Mouse (Mus musculus) midbrain, embryonic 15.5 days (tissue): ENCODE measurements at regions not wholly inside any gene's neighbourhood (a gene's known extent, or its start where the extent isn't known, plus 50 kb on each side); places are given as distances from the start of the nearest gene placed in this dataset.
A peak's percentile ranks its signal among the peaks of the same experiment; 100 is the strongest.

Source experiments
- ATAC-seq: fragments of 200-750 bp; cut with Nextera tagmentation; replicated peaks from 2 replicates; pipeline ENCODE4 v1.8.0; 2017; ENCODE audit warnings: moderate TSS enrichment
- H3K27ac ChIP-seq: fragments of 300-500 bp; sonication (generic); 2 replicates; pipeline ENCODE4 v1.5.1; 2015; ENCODE audit warnings: mild to moderate bottlenecking, inconsistent platforms
- H3K27me3 ChIP-seq: fragments of 300-500 bp; sonication (generic); replicated peaks from 2 replicates; pipeline ENCODE4 v1.6.1; 2015; ENCODE audit warnings: inconsistent platforms
- H3K36me3 ChIP-seq: fragments of 300-500 bp; sonication (generic); replicated peaks from 2 replicates; pipeline ENCODE4 v1.6.1; 2015; ENCODE audit warnings: inconsistent platforms
- H3K4me1 ChIP-seq: fragments of 300-500 bp; sonication (generic); 2 replicates; pipeline ENCODE4 v1.6.1; 2015; ENCODE audit warnings: inconsistent platforms
- H3K4me2 ChIP-seq: fragments of 300-500 bp; sonication (generic); 2 replicates; pipeline ENCODE4 v1.6.1; 2015; ENCODE audit warnings: inconsistent platforms, mild to moderate bottlenecking, moderate library complexity
- H3K4me3 ChIP-seq: fragments of 300-500 bp; sonication (generic); 2 replicates; pipeline ENCODE4 v1.5.1; 2015; ENCODE audit warnings: mild to moderate bottlenecking, inconsistent platforms
- H3K9ac ChIP-seq: fragments of 300-500 bp; sonication (generic); 2 replicates; pipeline ENCODE4 v1.6.1; 2015; ENCODE audit warnings: mild to moderate bottlenecking, inconsistent platforms
- H3K9me3 ChIP-seq: fragments of 300-500 bp; sonication (generic); 2 replicates; pipeline ENCODE4 v1.6.1; 2016; ENCODE audit warnings: inconsistent platforms
- WGBS: fragments of 180-500 bp; shearing (Covaris S2); methylation state at CpG from one replicate; pipeline ENCODE4 v1.1.7; 2015; ENCODE audit warnings: mixed read lengths; 5-methylcytosine and 5-hydroxymethylcytosine counted together

- H3K4me3 ChIP-seq: no peak overlapping the region
- no peak for ATAC-seq
- 22% methylated on average over 1 of the region's 1 CpGs for WGBS
Observed at GRCm38 (mm10) chr6:12244151-12244550, 336.5 kb downstream of the Phf14 start.

DNA sequence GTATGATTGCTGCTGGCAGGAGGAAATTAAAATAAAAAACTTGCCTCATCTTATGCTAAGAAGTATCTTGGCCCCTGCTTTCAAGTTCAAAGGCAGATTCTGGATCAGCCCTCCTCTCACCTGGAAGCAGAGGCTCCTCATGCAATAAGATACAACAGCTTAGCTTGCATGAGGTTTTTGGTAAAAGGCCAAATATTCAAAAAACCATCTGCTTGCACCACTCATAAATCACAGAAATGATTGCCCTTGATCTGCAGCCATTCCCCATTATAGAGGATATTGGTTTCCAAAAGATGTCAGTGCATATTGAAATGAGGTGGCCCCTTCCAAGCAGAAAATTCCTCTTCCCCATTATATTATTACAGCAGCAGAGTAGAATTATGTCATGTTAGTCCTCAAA, 340.4 kb downstream of the Phf14 start:
- ATAC-seq: no peak
- no peaks in the 10 kb centered on the region for H3K4me1 ChIP-seq
- no peak overlapping the region for H3K4me2 ChIP-seq
- no peak overlapping the region for H3K27ac ChIP-seq
- H3K4me3 ChIP-seq: no peak overlapping the region
- H3K27me3 ChIP-seq: no peaks in the 10 kb centered on the region
- H3K9me3 ChIP-seq: no peaks in the 10 kb centered on the region
- no peak overlapping the region for H3K9ac ChIP-seq
- no peaks in the 10 kb centered on the region for H3K36me3 ChIP-seq

More at GRCm38 (mm10) chr6:12244151-12244550, 336.5 kb downstream of the Phf14 start:
- Histone ChIP-seq H3K4me1 (no peaks in the 10 kb centered on the region), H3K27me3 (no peaks in the 10 kb centered on the region), H3K9me3 (no peaks in the 10 kb centered on the region), H3K27ac (no peak overlapping the region), H3K36me3 (no peaks in the 10 kb centered on the region), H3K9ac (no peak overlapping the region), H3K4me2 (no peak overlapping the region)

- Histone ChIP-seq H3K9me3 (no peaks in the 10 kb centered on the region), H3K4me2 (no peak overlapping the region), H3K4me1 (no peaks in the 10 kb centered on the region), H3K27ac (no peak overlapping the region), H3K27me3 (no peaks in the 10 kb centered on the region), H3K36me3 (no peaks in the 10 kb centered on the region), H3K9ac (no peak overlapping the region), H3K4me3 (no peak overlapping the region)
- 72% methylated on average over 4 of the region's 4 CpGs for WGBS
- ATAC-seq: no peak
Observed at GRCm38 (mm10) chr6:12248599-12248998, 341.0 kb downstream of the Phf14 start.

DNA sequence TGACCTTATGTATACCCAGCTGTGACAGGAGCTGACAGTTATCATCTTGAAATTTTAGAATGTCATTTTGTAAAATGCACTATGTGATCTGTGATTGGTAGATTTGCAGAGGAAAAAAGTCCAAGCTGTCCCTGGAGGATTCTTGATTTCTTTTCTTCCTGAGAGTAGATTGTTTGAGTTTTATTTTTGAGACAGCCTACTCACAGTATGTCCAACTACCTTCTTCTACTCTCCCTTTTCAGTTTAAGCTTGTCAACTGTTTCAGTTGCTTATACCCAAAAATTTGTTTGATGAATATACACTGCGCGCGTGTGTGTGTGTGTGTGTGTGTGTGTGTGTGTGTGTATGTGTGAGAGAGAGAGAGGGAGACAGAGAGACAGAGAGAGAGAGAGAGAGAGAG, 346.9 kb downstream of the Phf14 start:
- Histone ChIP-seq H3K4me2 (no peak overlapping the region), H3K27ac (no peak overlapping the region), H3K36me3 (no peaks in the 10 kb centered on the region), H3K9ac (no peak overlapping the region), H3K4me3 (no peak overlapping the region), H3K4me1 (peaks cover 13% of the 10 kb centered on the region), H3K27me3 (no peaks in the 10 kb centered on the region), H3K9me3 (no peaks in the 10 kb centered on the region)
- WGBS: 89% methylated on average over 3 of the region's 3 CpGs
- ATAC-seq: no peak

DNA sequence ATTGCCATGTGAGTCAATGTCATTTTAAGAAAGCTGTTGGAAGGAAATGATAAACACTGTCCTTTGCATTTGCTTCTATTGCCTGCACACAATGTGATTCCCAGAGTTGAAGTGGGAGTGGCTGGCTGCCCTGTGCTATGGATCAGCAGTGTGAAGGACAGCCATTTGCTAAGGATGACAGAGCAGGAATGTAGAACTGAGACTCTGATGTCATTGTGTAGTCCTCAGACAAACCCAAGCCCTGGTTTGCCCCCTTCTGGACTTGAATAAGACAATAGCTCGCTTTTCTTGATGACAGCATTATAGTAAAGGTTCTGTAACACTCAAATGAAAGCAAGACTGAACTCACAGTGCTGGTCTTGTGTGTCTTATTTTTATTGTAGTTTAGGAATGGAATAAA, 347.8 kb downstream of the Phf14 start:
- no peaks in the 10 kb centered on the region for H3K36me3 ChIP-seq
- H3K4me3 ChIP-seq: no peak overlapping the region
- peaks cover 21% of the 10 kb centered on the region for H3K4me1 ChIP-seq
- H3K9me3 ChIP-seq: no peaks in the 10 kb centered on the region
- no peak for ATAC-seq
- H3K4me2 ChIP-seq: no peak overlapping the region
- no peaks in the 10 kb centered on the region for H3K27me3 ChIP-seq
- no peak overlapping the region for H3K9ac ChIP-seq
- WGBS: 47% methylated on average over 1 of the region's 1 CpGs
- no peak overlapping the region for H3K27ac ChIP-seq

DNA sequence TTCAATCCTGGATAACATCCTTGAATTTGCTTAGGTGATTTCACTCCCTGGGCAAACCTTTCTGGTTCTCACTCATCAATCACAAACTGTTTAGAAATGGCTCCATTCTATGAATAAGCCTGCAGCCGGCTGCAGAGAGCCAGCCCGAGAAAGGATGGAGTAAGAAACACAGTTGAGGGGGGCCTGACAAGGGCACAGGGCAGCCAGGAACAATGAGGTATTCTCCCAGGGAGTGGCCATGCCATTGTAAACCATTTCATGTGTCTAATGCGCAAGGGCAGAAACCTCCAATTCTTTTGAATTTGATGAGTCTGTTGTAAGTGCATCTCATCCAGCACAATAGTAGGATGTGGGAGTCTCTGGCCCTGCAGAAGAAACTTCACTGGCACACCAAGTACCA, 350.7 kb downstream of the Phf14 start:
- H3K27ac ChIP-seq: no peak overlapping the region

DNA sequence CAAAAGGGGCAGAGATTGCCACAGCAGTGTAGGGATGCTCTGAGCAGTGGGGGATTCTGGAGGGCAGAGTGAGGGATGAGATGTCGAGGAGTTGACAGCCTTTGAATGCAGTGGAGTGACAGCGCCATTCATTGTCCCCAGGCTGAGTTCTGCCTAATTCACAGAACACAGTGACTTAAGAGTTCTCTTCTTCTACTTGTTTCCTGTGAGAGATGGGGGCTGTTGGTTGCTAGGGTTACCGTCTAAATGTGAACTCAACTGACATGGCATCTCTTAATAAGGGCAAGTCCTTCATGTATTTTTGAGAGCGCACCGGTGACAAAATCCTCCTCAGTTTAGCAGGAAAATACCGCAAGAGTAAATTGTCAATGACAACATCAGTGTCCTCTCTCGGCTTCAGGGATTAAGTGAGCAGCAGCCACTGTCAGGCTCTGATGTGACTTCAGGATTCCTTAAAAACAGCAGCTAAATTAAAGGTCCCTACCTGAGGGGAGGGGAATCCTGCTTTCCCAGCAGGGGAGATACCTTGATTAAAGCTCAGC, 351.4 kb downstream of the Phf14 start:
- Histone ChIP-seq H3K4me3 (peak overlapping the region; percentile 19), H3K9me3 (no peaks in the 10 kb centered on the region), H3K27me3 (no peaks in the 10 kb centered on the region), H3K4me2 (peak overlapping the region; percentile 47), H3K9ac (peak overlapping the region; percentile 31), H3K4me1 (peaks cover 21% of the 10 kb centered on the region), H3K27ac (peak overlapping the region; percentile 74), H3K36me3 (no peaks in the 10 kb centered on the region)
- 13% methylated on average over 7 of the region's 7 CpGs for WGBS
- peak; percentile 82 for ATAC-seq

More for the DNA sequence above, 350.7 kb downstream of the Phf14 start:
- ATAC-seq: no peak
- Histone ChIP-seq H3K9ac (no peak overlapping the region), H3K36me3 (no peaks in the 10 kb centered on the region), H3K9me3 (no peaks in the 10 kb centered on the region), H3K27me3 (no peaks in the 10 kb centered on the region), H3K4me1 (peaks cover 21% of the 10 kb centered on the region), H3K4me2 (no peak overlapping the region), H3K4me3 (no peak overlapping the region)
- 23% methylated on average over 3 of the region's 3 CpGs for WGBS

DNA sequence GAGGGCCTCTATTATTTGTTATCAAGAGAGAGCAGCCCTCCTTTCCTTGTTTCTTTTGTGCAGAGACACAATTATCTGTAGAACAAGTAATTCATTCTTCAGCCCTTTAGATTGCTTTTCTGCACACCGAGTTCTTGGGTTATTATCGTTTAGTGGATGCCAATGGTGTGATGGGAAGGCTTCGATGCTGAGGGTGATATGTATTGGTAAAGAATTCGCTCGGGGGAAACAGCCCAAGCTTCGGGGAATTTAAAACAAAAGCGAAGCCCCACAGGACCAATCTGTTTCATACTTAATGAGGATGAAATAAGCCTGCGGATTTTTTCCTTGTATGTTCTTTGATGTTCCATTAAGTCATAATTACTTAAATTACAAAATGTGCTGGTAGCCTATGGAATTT, 352.0 kb downstream of the Phf14 start:
- Histone ChIP-seq H3K4me3 (peak overlapping the region; percentile 19), H3K4me2 (peak overlapping the region; percentile 47), H3K27ac (peak overlapping the region; percentile 74), H3K36me3 (no peaks in the 10 kb centered on the region), H3K9ac (peak overlapping the region; percentile 31), H3K27me3 (no peaks in the 10 kb centered on the region), H3K9me3 (no peaks in the 10 kb centered on the region), H3K4me1 (peaks cover 21% of the 10 kb centered on the region)
- 23% methylated on average over 8 of the region's 8 CpGs for WGBS
- peak; percentile 31; the same call in 1 of the 2 replicates for ATAC-seq

DNA sequence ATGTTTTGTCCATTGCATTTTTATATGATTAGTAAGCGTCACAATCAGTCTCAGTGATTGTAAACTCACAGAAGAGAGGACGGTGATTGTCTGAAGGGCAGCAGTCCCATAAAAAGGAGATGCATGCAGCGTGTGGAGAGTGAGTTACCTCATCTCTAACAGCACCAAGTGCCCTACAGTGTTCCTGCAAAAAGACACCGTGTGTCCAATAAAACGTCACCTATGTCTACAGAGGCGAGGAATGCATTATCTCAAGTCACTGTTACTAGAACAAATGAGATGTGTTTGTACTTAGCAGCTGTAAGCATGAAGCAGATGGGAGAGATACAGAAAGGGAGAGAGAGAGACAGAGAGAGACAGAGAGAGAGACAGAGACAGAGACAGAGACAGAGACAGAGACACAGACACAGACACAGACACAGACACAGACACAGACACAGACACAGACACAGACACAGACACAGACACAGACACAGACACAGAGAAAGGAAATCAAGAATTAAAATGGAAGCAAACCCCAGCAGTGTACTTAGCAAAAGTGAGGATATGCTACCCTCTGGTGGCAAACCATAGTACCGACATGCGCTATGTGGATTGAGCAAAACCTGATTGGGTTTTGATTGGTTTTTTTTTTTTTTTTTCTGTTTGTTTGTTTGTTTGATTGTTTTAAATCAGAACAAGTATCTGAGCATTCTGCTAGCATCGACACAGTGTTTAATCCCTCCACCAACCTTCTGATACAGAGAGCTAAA, 352.9 kb downstream of the Phf14 start:
- H3K4me1 ChIP-seq: peaks cover 21% of the 10 kb centered on the region
- H3K4me3 ChIP-seq: no peak overlapping the region
- H3K27me3 ChIP-seq: no peaks in the 10 kb centered on the region
- no peak overlapping the region for H3K9ac ChIP-seq
- WGBS: 26% methylated on average over 9 of the region's 9 CpGs
- no peaks in the 10 kb centered on the region for H3K9me3 ChIP-seq
- H3K4me2 ChIP-seq: 0 out of 2 replicates have a peak overlapping the region, but pooled peaks have one; percentile 15
- peak; percentile 86 for ATAC-seq
- peak overlapping the region; percentile 69 for H3K27ac ChIP-seq
- H3K36me3 ChIP-seq: no peaks in the 10 kb centered on the region
